Mouse (Mus musculus) monocyte, adult 2 months (primary cell): ENCODE measurements around the gene Lin7b.
"Not testable (repeated sequence)": the region's sequence is repeated elsewhere in the genome, so short reads cannot be mapped to it uniquely, and the experiment has no call there.

ENCODE experiments used
- DNase-seq, 2 experiments: peaks; one replicate each; pipeline ENCODE4 v3.0.0; 2022; ENCODE audit warnings: low spot score in 2 of 2, low read depth in 1 of 2

The Lin7b gene

GRCm38 (mm10) chr7:45370475-45371311, at the start of gene Lin7b:
Gene Lin7b (minus strand): TSS chr7:45370583.
- peak; percentile 42 to 55 for DNase-seq

- DNase-seq = no peak
Measured at GRCm38 (mm10) chr7:45417962-45418492, 47.6 kb upstream of the Lin7b start.

- DNase-seq = no peak
Measured at GRCm38 (mm10) chr7:45415636-45416035, 45.3 kb upstream of the Lin7b start.

GRCm38 (mm10) chr7:45414740-45415224, 44.4 kb upstream of the Lin7b start:
- no peak for DNase-seq

GRCm38 (mm10) chr7:45413864-45414739, 43.7 kb upstream of the Lin7b start:
- no peak for DNase-seq

- DNase-seq = no peak
Measured at GRCm38 (mm10) chr7:45413113-45413863, 42.9 kb upstream of the Lin7b start, which contains the start of gene Ntf5. Gene Ntf5 (plus strand): TSS chr7:45413695.

- no peak for DNase-seq
Measured at GRCm38 (mm10) chr7:45412421-45412820, 42.0 kb upstream of the Lin7b start.

GRCm38 (mm10) chr7:45409497-45410163, 39.2 kb upstream of the Lin7b start:
- DNase-seq = no peak

GRCm38 (mm10) chr7:45408949-45409348, 38.6 kb upstream of the Lin7b start:
- no peak for DNase-seq

- DNase-seq = no peak
Measured at GRCm38 (mm10) chr7:45408351-45408750, 38.0 kb upstream of the Lin7b start.

GRCm38 (mm10) chr7:45407836-45408235, 37.5 kb upstream of the Lin7b start:
- no peak for DNase-seq

- no peak for DNase-seq
Measured at GRCm38 (mm10) chr7:45406157-45407156, 36.1 kb upstream of the Lin7b start.

- peak in 1 of 2 experiments; percentile 62 for DNase-seq
Measured at GRCm38 (mm10) chr7:45405091-45406075, 35.0 kb upstream of the Lin7b start, which contains the start of gene Kcna7. Gene Kcna7 (plus strand): TSS chr7:45405653.

GRCm38 (mm10) chr7:45403532-45404261, 33.3 kb upstream of the Lin7b start:
- DNase-seq = peak in 1 of 2 experiments; percentile 45

GRCm38 (mm10) chr7:45401521-45402085, 31.2 kb upstream of the Lin7b start:
- no peak for DNase-seq

GRCm38 (mm10) chr7:45396787-45397186, 26.4 kb upstream of the Lin7b start:
- DNase-seq = no peak

- not testable (repeated sequence) for DNase-seq
Measured at GRCm38 (mm10) chr7:45396337-45396775, 26.0 kb upstream of the Lin7b start.
